ENCODE assay signal across 20 mouse cellular contexts in the genomic region with DNA sequence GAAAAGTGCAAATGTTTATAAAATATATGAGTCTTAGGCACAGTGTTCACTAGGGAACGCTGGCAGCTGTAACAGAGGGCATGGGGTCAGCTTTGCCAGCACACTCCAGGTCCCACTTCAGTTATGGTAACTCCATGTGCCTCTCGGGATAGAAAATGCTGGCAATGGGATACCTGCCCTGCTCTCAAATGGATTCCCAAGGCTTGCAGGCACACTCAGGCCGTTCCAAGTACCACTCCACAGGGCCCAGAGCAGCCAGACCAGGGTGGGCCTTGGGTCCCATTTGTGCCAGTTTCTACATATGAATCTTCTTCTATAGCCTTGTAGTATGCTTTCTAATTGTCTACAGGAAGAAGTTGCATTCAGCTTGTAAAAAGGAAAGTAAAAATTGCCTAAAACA. TPM values are rescaled to one million over a fixed set of nuclear protein-coding genes. Genes with fewer than 3 reads are reported as not detected.
A peak's percentile ranks its signal among the peaks of the same experiment; 100 is the strongest.
DNase-seq lines count a peak whose midpoint lies in the region; TF ChIP-seq lines count a peak whose summit lies in the region.
"Had no signal": no experiment of that assay in that cellular context is flagged by ENCODE, and none has a peak within 500 bp of the region (broad histone marks: within the 10 kb centered on the region; RNA-seq: fewer than 3 reads in every experiment).

No protein-coding gene starts in this region.

- TF ChIP-seq POLR2A in bone marrow macrophage, adult 2 months (IDR thresholded peaks at IDR 0.05; ENCODE audit: borderline replicate concordance, low read depth, low read length), result no peak

- no peak overlapping the region for H3K27ac ChIP-seq in heart, embryonic 10.5 days
- peak overlapping the region; percentile 57 for H3K27ac ChIP-seq in bone marrow macrophage, adult 2 months (ENCODE audit: insufficient read depth, low read depth, low read length)
- peak overlapping the region; percentile 48 for H3K27ac ChIP-seq in macrophage
- H3K27ac ChIP-seq: left cerebral cortex, adult 2 months; liver, embryonic 14.5 days; stomach, postnatal 0 days had no signal

- no peaks in the 10 kb centered on the region for H3K9me3 ChIP-seq in heart, embryonic 10.5 days
- H3K9me3 ChIP-seq: heart, embryonic 12.5 days; hindbrain, embryonic 12.5 days; midbrain, embryonic 10.5 days had no signal

- H3K4me1 ChIP-seq in heart, embryonic 10.5 days, result no peaks in the 10 kb centered on the region; the same call in 1 of the 2 replicates
- H3K4me1 ChIP-seq in bone marrow macrophage, adult 2 months (ENCODE audit: control insufficient read depth, insufficient read depth, low read length), result peaks cover 30% of the 10 kb centered on the region

- H3K79me2 ChIP-seq in macrophage (ENCODE audit: inconsistent target), result no peaks in the 10 kb centered on the region; the same call in 1 of the 2 replicates

- H3K4me3 ChIP-seq in heart, embryonic 10.5 days, result no peak overlapping the region
- H3K4me3 ChIP-seq in bone marrow macrophage, adult 2 months (ENCODE audit: insufficient read depth, low read length), result peak overlapping the region; percentile 21
- H3K4me3 ChIP-seq in macrophage (ENCODE audit: inconsistent target), result no peak overlapping the region
- H3K4me3 ChIP-seq: heart, embryonic 12.5 days; hindbrain, embryonic 12.5 days; left cerebral cortex, adult 2 months; midbrain, embryonic 10.5 days had no signal

- 94% methylated on average over 3 of the region's 3 CpGs for WGBS in heart, embryonic 10.5 days
- 85% methylated on average over 3 of the region's 3 CpGs for WGBS in macrophage (ENCODE audit: missing documents)

- intact Hi-C loops in heart, postnatal 10 days (cut with DNase I), result no loop called here

- peak; percentile 70 for DNase-seq in heart, embryonic 10.5 days (ENCODE audit: low spot score)
- no peak for DNase-seq in heart, postnatal 10 days
- peak; percentile 22 for DNase-seq in lung, postnatal 36 days
- no peak for DNase-seq in lung, postnatal 25 days (ENCODE audit: low spot score)
- DNase-seq in cerebellum, postnatal 10 days, result no peak
- DNase-seq: adrenal gland, postnatal 36 days; cerebellum, adult 11-12 months; cerebellum, postnatal 14 days; heart, postnatal 14 days; left cerebral cortex, postnatal 4 days; lung, postnatal 10 days; thymus, postnatal 14 days had no signal

- peaks cover 44% of the 10 kb centered on the region for H3K36me3 ChIP-seq in heart, embryonic 10.5 days
- no peaks in the 10 kb centered on the region for H3K36me3 ChIP-seq in macrophage (ENCODE audit: inconsistent target)

- H3K27me3 ChIP-seq in heart, embryonic 10.5 days (ENCODE audit: insufficient read depth, poor library complexity, severe bottlenecking), result no peaks in the 10 kb centered on the region
- H3K27me3 ChIP-seq: heart, embryonic 12.5 days; hindbrain, embryonic 12.5 days had no signal

- no peak for TF ChIP-seq CTCF in bone marrow macrophage, adult 2 months (IDR thresholded peaks at IDR 0.05; ENCODE audit: low read depth, low read length)

RNA-seq across cellular contexts. Expression of gene Tmem123, which starts 21.6 kb away (rescaled TPM):
- polyA plus RNA-seq in heart, embryonic 10.5 days (2016; fragmentation: Nextera tagmentation; extraction: Ambion mirVana), result 121 and 143 TPM in 2 replicates
- 10 to 100 TPM; 57.0 to 61.2 TPM for total RNA-seq in heart, postnatal 10 days (2021)
- polyA plus RNA-seq in bone marrow macrophage, adult 2 months (2012; ENCODE audit: insufficient read depth, insufficient read length, missing spikeins), result 114 and 120 TPM in 2 replicates
- total RNA-seq in macrophage (2018; cell fraction: chromatin; rRNA removed), result 10 to 100 TPM in 18 of 26 experiments, 1 to 10 TPM in 8; 5.0 to 46.5 (median 13.0) TPM
- 100 to 1,000 TPM in 2 of 26 experiments, 10 to 100 TPM in 24; 60.5 to 104 (median 78.0) TPM for total RNA-seq in macrophage (2018; cell fraction: cytosol; rRNA removed)
- total RNA-seq in macrophage (2018; cell fraction: nucleus; rRNA removed), result 10 to 100 TPM; 16.4 to 81.5 (median 49.4) TPM
- 69.1 to 94.1 TPM (median 88.5 TPM) in 3 replicates for polyA plus RNA-seq in macrophage (2018)

RNA-seq across cellular contexts. Expression of gene Birc2, which starts 51.5 kb away (rescaled TPM):
- polyA plus RNA-seq in heart, embryonic 10.5 days (2016; fragmentation: Nextera tagmentation; extraction: Ambion mirVana), result 23.6 and 24.2 TPM in 2 replicates
- 10 to 100 TPM; 24.6 to 26.6 TPM for total RNA-seq in heart, postnatal 10 days (2021)
- polyA plus RNA-seq in bone marrow macrophage, adult 2 months (2012; ENCODE audit: insufficient read depth, insufficient read length, missing spikeins), result 22.5 and 24.9 TPM in 2 replicates
- 100 to 1,000 TPM in 8 of 26 experiments, 10 to 100 TPM in 18; 49.4 to 204 (median 85.4) TPM for total RNA-seq in macrophage (2018; cell fraction: chromatin; rRNA removed)
- 10 to 100 TPM; 14.0 to 29.8 (median 21.6) TPM for total RNA-seq in macrophage (2018; cell fraction: cytosol; rRNA removed)
- 100 to 1,000 TPM in 9 of 26 experiments, 10 to 100 TPM in 17; 47.2 to 191 (median 87.6) TPM for total RNA-seq in macrophage (2018; cell fraction: nucleus; rRNA removed)
- polyA plus RNA-seq in macrophage (2018), result 10.9 to 18.8 TPM (median 13.6 TPM) in 3 replicates

Comparison
In these comparisons a context has a peak if more than half of its experiments do, and no peak if none do; other contexts are left out.
1. DNase-seq: peak in heart, embryonic 10.5 days (single experiment) and lung, postnatal 36 days (single experiment); none in heart, postnatal 10 days (0 of 2), lung, postnatal 25 days (single experiment) and cerebellum, postnatal 10 days (0 of 2).